Mouse (Mus musculus): ENCODE measurements around the gene Spon1. TPM values are rescaled to one million over a fixed set of nuclear protein-coding genes. Genes with fewer than 3 reads are reported as not detected.
A peak's percentile ranks its signal among the peaks of the same experiment; 100 is the strongest.

Gene Spon1
- polyA plus RNA-seq, 2 experiments = 9.0 to 13.8 TPM

DNA sequence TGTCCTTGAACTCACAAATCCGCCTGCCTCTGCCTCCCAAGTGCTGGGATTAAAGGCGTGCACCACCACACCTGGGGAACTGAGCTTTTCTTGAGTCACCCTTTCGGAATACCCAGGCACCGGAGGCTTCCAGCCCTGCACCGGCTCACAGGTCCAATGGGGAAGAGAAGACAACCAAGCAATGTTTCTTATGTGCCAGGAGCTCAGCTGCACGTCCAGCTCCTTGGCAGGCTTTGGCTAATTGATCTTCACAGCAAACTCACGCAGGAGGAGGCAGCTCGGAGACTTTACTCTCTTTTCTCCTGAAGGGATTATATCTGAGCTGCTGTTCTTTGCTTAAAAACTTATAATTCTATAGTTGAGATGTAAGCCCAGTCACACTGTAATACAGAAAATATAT, 73.6 kb downstream of the Spon1 start:
- no peak overlapping the region for H3K9ac ChIP-seq (ENCODE audit: low read depth, low read length, severe bottlenecking)
- no peaks in the 10 kb centered on the region for H3K9me3 ChIP-seq (ENCODE audit: control insufficient read depth, low read length)
- ATAC-seq (ENCODE audit: low FRiP score, low read depth) = no peak
- no peak for TF ChIP-seq POLR2A (IDR thresholded peaks at IDR 0.05; ENCODE audit: borderline replicate concordance, extremely low read depth, insufficient read depth, insufficient read length)
- 81% methylated on average over 8 of the region's 8 CpGs for WGBS
- no peak overlapping the region for H3K27ac ChIP-seq (replicated peaks; ENCODE audit: low read depth, low read length)
- H3K4me1 ChIP-seq (ENCODE audit: control insufficient read depth, insufficient read depth, low read length) = no peaks in the 10 kb centered on the region
- DNase-seq (ENCODE audit: low spot score) = no peak
- no peak overlapping the region for H3K4me3 ChIP-seq (replicated peaks; ENCODE audit: low read length)
- no peaks in the 10 kb centered on the region for H3K27me3 ChIP-seq (ENCODE audit: control insufficient read depth, insufficient read depth, low read length)
- no peak overlapping the region for H3K4me2 ChIP-seq (replicated peaks; ENCODE audit: low read depth, low read length, severe bottlenecking)
- H3K36me3 ChIP-seq (ENCODE audit: control insufficient read depth, insufficient read depth, low read length) = no peaks in the 10 kb centered on the region

DNA sequence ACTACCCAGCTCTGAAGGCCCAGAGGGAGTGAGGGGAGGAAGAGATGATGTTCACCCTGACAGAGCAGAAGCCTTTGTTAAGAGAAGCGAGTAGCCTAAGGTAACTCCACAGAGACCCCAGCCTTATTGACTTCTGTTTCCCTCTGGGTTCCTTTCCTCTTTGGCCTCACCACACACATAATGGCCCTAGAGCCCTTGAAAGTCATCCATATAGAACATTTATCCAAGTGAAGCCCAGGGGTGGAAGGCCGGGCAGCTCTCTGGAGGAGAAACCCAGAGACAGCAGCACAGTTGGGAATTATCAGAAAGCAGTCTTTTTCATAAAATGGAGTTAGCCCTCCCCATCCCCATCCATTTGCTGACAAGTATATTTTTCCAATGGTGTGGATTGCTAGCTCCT, 75.7 kb downstream of the Spon1 start:
- TF ChIP-seq POLR2A (IDR thresholded peaks at IDR 0.05; ENCODE audit: borderline replicate concordance, extremely low read depth, insufficient read depth, insufficient read length) = no peak
- Histone ChIP-seq H3K4me1 (ENCODE audit: control insufficient read depth, insufficient read depth, low read length) (no peaks in the 10 kb centered on the region), H3K27ac (replicated peaks; ENCODE audit: low read depth, low read length) (no peak overlapping the region), H3K9me3 (ENCODE audit: control insufficient read depth, low read length) (no peaks in the 10 kb centered on the region), H3K27me3 (ENCODE audit: control insufficient read depth, insufficient read depth, low read length) (no peaks in the 10 kb centered on the region), H3K9ac (ENCODE audit: low read depth, low read length, severe bottlenecking) (no peak overlapping the region), H3K4me2 (replicated peaks; ENCODE audit: low read depth, low read length, severe bottlenecking) (no peak overlapping the region), H3K36me3 (ENCODE audit: control insufficient read depth, insufficient read depth, low read length) (no peaks in the 10 kb centered on the region), H3K4me3 (replicated peaks; ENCODE audit: low read length) (no peak overlapping the region)
- DNase-seq (ENCODE audit: low spot score) (no peak), ATAC-seq (ENCODE audit: low FRiP score, low read depth) (no peak)
- 87% methylated on average over 2 of the region's 2 CpGs for WGBS

DNA sequence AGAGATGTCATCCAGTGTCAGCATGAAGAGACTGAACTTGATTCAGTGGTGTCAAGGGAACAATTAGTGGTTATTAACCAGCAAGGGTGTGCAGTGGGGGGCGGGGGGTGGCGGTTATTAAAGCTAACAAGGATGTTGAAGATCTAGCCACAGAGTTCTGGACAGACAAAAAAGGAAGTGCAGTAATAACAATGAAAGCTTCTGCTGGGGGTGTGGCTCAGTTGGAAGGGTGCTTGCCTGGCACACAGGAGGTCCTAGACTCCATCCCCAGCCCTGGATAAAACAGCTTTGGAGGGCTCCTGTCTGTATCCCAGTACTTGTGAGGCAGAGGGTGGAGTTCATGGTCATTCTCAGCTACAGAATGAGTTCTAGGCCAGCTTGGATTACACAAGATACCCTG, 77.4 kb downstream of the Spon1 start:
- TF ChIP-seq POLR2A (IDR thresholded peaks at IDR 0.05; ENCODE audit: borderline replicate concordance, extremely low read depth, insufficient read depth, insufficient read length) = no peak
- Histone ChIP-seq H3K27ac (replicated peaks; ENCODE audit: low read depth, low read length) (no peak overlapping the region), H3K4me3 (replicated peaks; ENCODE audit: low read length) (no peak overlapping the region), H3K9me3 (ENCODE audit: control insufficient read depth, low read length) (no peaks in the 10 kb centered on the region), H3K4me2 (replicated peaks; ENCODE audit: low read depth, low read length, severe bottlenecking) (no peak overlapping the region), H3K36me3 (ENCODE audit: control insufficient read depth, insufficient read depth, low read length) (no peaks in the 10 kb centered on the region), H3K9ac (ENCODE audit: low read depth, low read length, severe bottlenecking) (no peak overlapping the region), H3K4me1 (ENCODE audit: control insufficient read depth, insufficient read depth, low read length) (no peaks in the 10 kb centered on the region), H3K27me3 (ENCODE audit: control insufficient read depth, insufficient read depth, low read length) (no peaks in the 10 kb centered on the region)
- no peak for ATAC-seq (ENCODE audit: low FRiP score, low read depth)
- DNase-seq (ENCODE audit: low spot score) = no peak
- WGBS = 71% methylated on average over 2 of the region's 2 CpGs

DNA sequence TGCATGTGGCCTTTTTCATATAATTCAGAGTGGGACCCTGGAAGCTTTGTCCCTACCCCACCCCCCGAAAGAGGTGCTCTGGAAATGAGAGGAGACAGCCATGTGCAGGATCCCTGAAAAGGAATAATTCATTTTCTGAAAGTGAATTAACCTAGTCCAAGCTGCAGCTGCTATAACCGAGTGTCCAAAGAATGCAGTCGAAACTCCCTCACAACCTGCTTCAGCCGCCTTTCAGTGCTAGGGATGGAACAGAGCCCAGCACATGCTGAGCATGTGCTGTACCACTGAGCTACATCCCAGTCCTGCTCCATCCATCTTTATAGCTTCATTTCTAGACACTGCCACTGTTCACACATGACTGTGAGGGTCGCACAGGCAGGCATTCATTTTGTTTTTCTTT, 79.4 kb downstream of the Spon1 start:
- DNase-seq (ENCODE audit: low spot score) = peak; percentile 23
- TF ChIP-seq POLR2A (IDR thresholded peaks at IDR 0.05; ENCODE audit: borderline replicate concordance, extremely low read depth, insufficient read depth, insufficient read length) = no peak
- no peaks in the 10 kb centered on the region for H3K27me3 ChIP-seq (ENCODE audit: control insufficient read depth, insufficient read depth, low read length)
- H3K4me2 ChIP-seq (replicated peaks; ENCODE audit: low read depth, low read length, severe bottlenecking) = no peak overlapping the region
- ATAC-seq (ENCODE audit: low FRiP score, low read depth) = no peak
- H3K4me3 ChIP-seq (replicated peaks; ENCODE audit: low read length) = no peak overlapping the region
- H3K36me3 ChIP-seq (ENCODE audit: control insufficient read depth, insufficient read depth, low read length) = no peaks in the 10 kb centered on the region
- WGBS = 63% methylated on average over 5 of the region's 5 CpGs
- H3K27ac ChIP-seq (replicated peaks; ENCODE audit: low read depth, low read length) = no peak overlapping the region
- H3K9ac ChIP-seq (ENCODE audit: low read depth, low read length, severe bottlenecking) = no peak overlapping the region
- H3K9me3 ChIP-seq (ENCODE audit: control insufficient read depth, low read length) = no peaks in the 10 kb centered on the region
- no peaks in the 10 kb centered on the region for H3K4me1 ChIP-seq (ENCODE audit: control insufficient read depth, insufficient read depth, low read length)

DNA sequence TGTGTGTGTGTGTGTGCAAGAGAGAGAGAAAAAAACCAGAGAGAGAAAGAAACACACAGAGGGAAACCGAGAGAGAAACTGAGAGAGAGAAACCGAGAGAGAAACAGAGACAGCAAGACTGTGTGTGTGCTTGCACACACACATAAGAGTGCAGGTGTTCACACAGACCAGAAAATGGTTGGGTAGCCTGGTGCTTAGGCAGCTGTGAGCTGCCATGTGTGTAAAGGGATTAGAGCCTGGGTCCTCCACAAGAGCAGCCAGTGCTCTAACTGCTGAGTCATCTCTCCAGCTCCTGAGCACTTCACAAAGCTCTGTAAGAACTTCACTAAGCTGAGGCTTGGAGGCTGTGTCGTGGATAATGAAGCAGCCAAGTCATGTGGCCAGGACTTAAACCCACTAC, 80.8 kb downstream of the Spon1 start:
- Histone ChIP-seq H3K36me3 (ENCODE audit: control insufficient read depth, insufficient read depth, low read length) (no peaks in the 10 kb centered on the region), H3K4me2 (replicated peaks; ENCODE audit: low read depth, low read length, severe bottlenecking) (no peak overlapping the region), H3K27ac (replicated peaks; ENCODE audit: low read depth, low read length) (no peak overlapping the region), H3K9ac (ENCODE audit: low read depth, low read length, severe bottlenecking) (no peak overlapping the region), H3K27me3 (ENCODE audit: control insufficient read depth, insufficient read depth, low read length) (no peaks in the 10 kb centered on the region), H3K9me3 (ENCODE audit: control insufficient read depth, low read length) (no peaks in the 10 kb centered on the region), H3K4me1 (ENCODE audit: control insufficient read depth, insufficient read depth, low read length) (no peaks in the 10 kb centered on the region), H3K4me3 (replicated peaks; ENCODE audit: low read length) (no peak overlapping the region)
- WGBS = 57% methylated on average over 3 of the region's 3 CpGs
- DNase-seq (ENCODE audit: low spot score) = peak; percentile 14
- no peak for ATAC-seq (ENCODE audit: low FRiP score, low read depth)
- no peak for TF ChIP-seq POLR2A (IDR thresholded peaks at IDR 0.05; ENCODE audit: borderline replicate concordance, extremely low read depth, insufficient read depth, insufficient read length)

Data from limb, embryonic 14.5 days (tissue).